Mouse (Mus musculus): Measurements from ENCODE around the gene Ntf5.

- TF ChIP-seq KAT2A (IDR thresholded peaks at IDR 0.05; ENCODE audit: insufficient replicate concordance, low read length) (no peak), SIN3A (IDR thresholded peaks at IDR 0.05; ENCODE audit: low read length) (no peak), CHD1 (IDR thresholded peaks at IDR 0.05; ENCODE audit: low read depth, low read length) (no peak), POLR2A (IDR thresholded peaks at IDR 0.05; ENCODE audit: low read depth, low read length) (no peak), CTCF (conservative IDR thresholded peaks at IDR 0.05 in 1 of 2, IDR thresholded peaks at IDR 0.05 in 1 of 2; ENCODE audit: low read depth in 2 of 2, low read length in 2 of 2) (no peak), MAZ (IDR thresholded peaks at IDR 0.05; ENCODE audit: low read depth, low read length) (no peak), HCFC1 (IDR thresholded peaks at IDR 0.05; ENCODE audit: low read depth, low read length) (no peak), CHD2 (IDR thresholded peaks at IDR 0.05; ENCODE audit: low read length) (no peak), EP300 (IDR thresholded peaks at IDR 0.05; ENCODE audit: low read length) (no peak), ZKSCAN1 (IDR thresholded peaks at IDR 0.05; ENCODE audit: borderline replicate concordance, low read depth, low read length) (no peak), ELF1 (IDR thresholded peaks at IDR 0.05; ENCODE audit: low read depth, low read length) (no peak), MAX (IDR thresholded peaks at IDR 0.05; ENCODE audit: low read length) (no peak), MAFK (IDR thresholded peaks at IDR 0.05; ENCODE audit: insufficient replicate concordance, low read length) (no peak), USF1 (IDR thresholded peaks at IDR 0.05; ENCODE audit: low read depth, low read length) (no peak)
Observed at GRCm38 (mm10) chr7:45368178-45368577, 45.3 kb upstream of the Ntf5 start.

Measured in CH12.LX (cell line).